Mouse (Mus musculus) bone marrow macrophage, adult 2 months (primary cell): ENCODE measurements around the gene Pam16.

ENCODE experiments used
- CTCF ChIP-seq: IDR thresholded peaks from 2 replicates; pipeline ENCODE4 v1.5.1; 2012; ENCODE audit warnings: low read depth, mild to moderate bottlenecking, low read length, moderate library complexity
- POLR2A ChIP-seq: IDR thresholded peaks from 2 replicates; pipeline ENCODE4 v1.6.1; 2012; ENCODE audit warnings: mild to moderate bottlenecking, low read depth, low read length, borderline replicate concordance

DNA sequence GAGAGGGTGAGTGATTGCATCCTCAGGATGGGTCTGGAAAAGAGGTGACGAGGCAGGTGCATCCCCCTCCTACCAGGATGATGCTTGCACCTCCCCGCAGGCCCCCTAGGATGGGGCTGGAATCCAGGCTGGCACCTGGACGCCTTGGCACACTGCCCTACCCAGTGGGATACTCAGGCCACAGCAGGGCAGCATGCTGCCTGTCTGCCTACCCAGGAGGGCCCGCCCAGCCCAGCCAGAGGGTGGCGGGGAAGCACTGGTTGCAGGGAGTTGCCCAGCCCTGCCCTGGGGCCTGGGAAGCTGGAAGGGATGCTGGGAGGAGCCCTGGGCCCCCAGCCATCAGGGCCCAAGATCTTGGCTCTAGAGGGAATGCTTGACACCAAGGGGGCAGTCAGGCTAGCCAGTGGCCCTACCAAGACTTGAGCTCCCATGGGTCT is 29.2 kb downstream of the Pam16 start:
- TF ChIP-seq CTCF: no peak
- no peak for TF ChIP-seq POLR2A
